Mouse (Mus musculus) bone marrow macrophage, adult 2 months (primary cell): Measurements from ENCODE around the gene Tha1.

Source experiments
- CTCF ChIP-seq: IDR thresholded peaks from 2 replicates; pipeline ENCODE4 v1.5.1; 2012; ENCODE audit warnings: low read depth, mild to moderate bottlenecking, low read length, moderate library complexity
- POLR2A ChIP-seq: IDR thresholded peaks from 2 replicates; pipeline ENCODE4 v1.6.1; 2012; ENCODE audit warnings: mild to moderate bottlenecking, low read depth, low read length, borderline replicate concordance

DNA sequence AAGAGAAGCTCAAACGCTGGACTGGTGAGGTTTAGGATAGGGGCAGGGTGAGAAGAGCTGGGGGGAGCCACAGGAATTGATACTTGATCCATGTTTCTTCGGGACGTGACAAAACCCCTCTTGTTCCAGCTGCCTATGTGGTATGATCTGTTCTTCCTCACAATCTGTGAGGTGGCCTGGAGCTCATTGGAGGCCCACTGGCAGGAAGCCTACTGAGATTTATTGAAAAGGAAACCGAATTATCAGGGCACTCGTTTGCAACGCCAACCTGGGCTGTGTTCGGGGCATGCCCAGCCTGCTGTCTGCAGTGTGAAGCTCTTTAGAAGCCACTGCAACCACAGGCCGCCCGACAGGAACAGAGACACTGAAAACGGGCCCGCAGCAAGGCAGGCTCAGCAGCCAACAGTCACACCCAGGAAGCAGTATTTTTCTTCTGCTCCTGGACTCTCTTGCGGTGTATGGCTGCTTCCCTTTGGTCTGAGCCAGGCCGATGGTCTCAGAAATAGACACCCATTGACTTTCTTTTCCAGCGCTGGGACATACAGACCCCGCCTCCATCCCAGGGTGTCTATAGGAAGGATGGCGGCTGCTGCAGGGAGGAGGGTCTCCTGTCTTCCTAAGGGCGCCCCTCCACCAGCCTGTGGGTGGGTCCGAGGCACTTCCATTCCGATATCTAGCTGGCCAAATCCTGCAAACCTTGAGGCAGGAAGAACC, 24.9 kb downstream of the Tha1 start:
- TF ChIP-seq POLR2A (no peak), CTCF (no peak)
